Mouse (Mus musculus) right cerebral cortex, adult 2 months (tissue): ENCODE measurements around the gene Eln.

Source experiments
- DNase-seq, 2 experiments: peaks; one replicate each; pipeline ENCODE4 v3.0.0; 2021 to 2022; ENCODE audit warnings: low spot score in 2 of 2

Gene Eln

DNA sequence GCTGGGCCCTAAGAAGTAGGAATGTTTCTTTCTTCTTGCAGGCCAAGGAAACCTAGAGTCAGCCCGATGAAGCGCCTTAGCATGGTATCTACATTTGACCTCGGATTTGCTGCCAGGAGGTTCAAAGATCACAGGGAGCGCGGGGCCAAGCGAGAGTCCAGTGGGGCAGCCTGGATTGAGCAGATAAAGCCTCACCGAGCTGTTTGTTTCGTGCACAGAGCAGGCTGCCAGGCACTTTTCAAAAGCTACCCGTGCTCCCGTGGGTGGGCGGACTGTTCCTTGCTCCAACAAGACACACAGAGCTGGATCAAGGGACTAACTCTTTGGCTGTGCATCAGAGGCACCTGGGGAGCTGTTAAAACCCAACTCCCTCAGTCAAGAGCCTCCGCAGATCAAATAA, 3.1 kb downstream of the Eln start:
- no peak for DNase-seq

GRCm38 (mm10) chr5:134742221-134742795, 4.8 kb downstream of the Eln start:
- no peak for DNase-seq

DNA sequence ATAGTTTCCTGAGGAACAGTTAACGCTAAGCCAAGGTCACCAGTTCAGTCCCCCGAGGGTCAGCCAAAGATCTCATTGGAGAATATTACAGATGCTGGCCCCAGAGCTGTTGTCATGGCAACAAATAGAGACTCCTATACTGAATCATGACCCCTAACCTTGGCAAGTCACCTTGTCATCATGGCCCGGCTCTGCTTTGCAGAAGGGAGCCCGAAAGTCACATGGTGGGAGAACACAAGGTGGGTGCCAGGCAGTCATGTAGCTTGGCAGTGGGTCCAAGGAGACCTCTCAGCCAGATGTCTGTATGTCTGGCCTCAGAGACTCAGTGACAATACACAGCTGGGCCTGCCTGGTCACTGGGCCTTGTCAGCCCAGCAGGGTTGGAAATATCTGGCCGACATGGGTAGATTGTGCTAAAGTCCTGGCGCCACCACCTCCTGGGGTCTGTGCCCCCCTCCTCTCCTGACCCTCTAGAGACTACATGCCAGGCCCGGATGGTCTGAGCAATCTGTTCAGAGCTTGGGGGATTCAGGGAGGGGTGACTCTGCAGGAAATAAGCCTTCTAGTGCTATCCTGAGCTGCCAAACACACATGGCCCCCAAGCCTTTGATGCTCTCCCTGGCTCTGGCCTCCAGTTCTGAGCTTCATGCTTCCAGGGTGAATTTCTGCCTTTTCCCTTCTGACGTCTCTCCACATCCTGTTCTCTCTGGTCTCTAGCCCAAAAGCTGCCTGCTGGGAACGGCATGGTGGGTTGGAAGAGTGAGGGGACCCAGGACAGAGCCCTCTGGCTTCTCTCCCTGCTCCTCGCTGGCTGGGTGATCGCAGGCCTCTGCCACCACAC, 6.4 kb downstream of the Eln start:
- DNase-seq = no peak

DNA sequence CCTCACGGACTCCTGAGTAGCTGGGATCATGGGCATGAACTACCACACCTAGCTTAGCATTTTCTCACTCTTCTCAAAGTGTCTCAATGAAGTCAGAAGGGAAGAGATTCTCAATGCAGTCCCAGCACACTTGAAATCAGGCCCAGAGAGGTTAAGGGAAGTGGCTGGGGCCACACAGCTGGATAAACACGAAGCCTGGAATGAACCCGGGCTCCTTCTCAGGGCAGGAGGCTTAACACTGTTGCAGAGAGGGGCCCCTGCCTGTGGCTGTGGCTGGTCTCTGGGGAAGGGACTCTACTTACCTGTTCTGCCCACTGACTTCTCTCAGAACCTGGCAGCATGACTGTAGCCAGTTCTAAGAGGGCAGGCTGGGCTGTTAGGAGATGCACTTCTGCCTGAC, 7.2 kb downstream of the Eln start:
- DNase-seq = no peak

DNA sequence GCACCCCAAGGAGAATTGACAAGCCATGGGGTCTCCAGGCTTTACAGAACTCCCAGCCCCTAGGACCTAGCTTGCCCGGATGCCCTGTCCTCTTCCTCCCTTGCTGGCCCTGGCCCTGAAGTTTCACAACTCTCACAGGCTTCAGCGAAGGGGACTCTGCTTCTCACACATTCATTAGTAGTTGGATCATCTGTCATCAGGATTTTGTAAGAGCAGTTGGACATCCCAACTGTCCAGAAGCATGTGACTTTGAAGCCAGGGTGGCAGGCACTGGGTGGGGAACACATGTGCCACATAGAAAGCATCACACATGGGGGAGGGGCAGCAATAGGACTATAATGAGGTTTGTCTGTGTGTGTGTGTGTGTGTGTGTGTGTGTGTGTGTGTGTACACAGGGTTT, 12.2 kb downstream of the Eln start:
- no peak for DNase-seq

DNA sequence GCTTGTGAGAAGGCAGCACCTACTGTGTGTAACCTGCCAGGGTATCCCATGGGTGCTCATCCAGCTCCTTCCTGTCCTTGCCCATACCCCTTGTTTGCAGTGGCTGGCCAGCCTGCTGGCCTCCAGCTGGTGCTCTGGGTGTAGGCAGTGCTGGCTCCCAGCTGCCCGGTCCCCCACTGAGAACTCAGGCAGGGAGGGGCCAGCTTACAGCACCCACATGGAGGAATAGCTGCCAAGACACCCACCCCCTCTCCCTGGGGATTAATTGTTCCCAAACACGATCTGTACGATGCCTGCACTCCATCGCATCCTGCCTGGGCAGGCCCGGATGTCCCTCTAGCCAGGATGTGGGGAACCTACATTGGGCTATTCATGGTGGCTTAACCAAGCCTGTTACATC, 13.1 kb downstream of the Eln start:
- peak; percentile 12 to 36 for DNase-seq

GRCm38 (mm10) chr5:134733241-134733640, 13.9 kb downstream of the Eln start:
- DNase-seq = no peak

- no peak for DNase-seq
These were observed 18.0 kb downstream of the Eln start for GRCm38 (mm10) chr5:134729124-134729523.

DNA sequence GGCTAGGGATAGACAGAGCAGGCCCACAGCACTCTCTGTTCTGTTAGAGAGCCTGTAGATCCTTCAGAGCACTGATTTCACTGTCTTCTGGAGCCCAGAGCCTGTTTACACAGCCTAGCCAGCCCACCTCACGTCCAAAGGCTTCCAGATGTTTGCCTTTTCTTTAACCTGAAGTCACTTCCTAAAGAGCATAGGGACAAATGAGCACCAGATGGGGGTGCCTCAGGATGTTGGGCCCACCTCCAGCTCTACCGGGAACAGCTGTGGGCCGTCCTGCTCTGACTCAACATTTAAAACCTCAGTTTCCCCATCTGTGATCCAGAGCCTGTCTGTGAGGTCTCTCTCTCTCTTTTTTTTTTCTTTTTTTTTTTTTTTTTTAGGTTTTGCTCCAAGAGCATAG, 18.6 kb downstream of the Eln start:
- DNase-seq = no peak

- no peak for DNase-seq
These were observed 20.0 kb downstream of the Eln start for GRCm38 (mm10) chr5:134727001-134727639.

DNA sequence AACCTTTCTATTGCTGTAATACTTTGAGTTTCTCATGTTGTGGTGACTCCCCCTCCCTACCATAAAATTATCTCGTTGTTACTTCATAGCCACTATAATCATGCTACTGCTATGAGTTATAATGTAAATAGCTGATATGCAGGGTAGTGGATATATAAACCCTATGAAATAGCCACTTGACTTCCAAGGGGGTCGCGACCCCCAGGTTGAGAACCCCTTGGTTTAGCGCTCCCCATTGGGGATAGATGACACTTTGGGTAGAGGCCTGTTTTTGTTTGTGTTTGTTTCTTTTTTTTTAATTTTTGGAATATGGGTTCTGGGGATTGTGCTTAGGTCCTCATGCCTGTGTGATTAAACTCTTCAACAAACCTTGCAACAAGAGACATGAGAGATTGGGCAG, 21.8 kb downstream of the Eln start:
- DNase-seq = no peak

DNA sequence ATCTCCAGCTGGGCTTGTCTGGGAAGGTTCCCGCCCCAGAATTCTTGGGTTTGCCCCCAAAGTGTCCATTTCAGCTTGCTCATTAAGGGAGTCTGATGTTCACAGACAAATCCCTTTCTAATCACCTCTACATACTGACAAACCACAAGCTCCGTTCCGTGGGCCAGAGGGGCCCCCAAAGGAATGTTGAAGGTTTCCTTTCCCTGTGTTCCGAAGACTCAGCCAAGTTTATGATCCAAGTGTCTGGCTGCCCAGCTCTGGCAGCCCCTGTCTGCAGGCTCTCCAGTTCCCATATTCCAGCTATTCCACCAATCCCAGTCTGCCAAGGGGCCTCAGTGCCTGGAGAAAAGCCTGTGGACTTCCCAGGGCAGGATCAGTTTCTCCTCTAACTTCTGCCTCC, 27.1 kb downstream of the Eln start:
- DNase-seq = no peak

DNA sequence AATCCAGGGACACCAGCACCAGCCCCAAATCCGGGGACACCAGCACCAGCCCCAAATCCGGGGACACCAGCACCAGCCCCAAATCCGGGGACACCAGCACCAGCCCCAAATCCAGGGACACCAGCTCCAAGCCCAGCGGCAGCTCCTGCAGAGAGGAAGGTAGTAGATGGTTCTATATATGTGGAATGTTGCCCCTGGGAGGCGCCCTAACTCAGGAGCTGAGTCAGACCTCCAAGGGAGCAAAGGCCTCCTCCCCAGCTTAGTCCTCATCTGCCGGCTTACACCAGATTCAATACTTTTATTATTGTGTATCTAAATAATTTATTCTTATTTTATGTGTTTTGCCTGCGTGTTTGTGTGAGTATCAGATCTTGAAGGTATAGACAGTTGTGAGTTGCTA, 36.0 kb downstream of the Eln start:
- DNase-seq = no peak

DNA sequence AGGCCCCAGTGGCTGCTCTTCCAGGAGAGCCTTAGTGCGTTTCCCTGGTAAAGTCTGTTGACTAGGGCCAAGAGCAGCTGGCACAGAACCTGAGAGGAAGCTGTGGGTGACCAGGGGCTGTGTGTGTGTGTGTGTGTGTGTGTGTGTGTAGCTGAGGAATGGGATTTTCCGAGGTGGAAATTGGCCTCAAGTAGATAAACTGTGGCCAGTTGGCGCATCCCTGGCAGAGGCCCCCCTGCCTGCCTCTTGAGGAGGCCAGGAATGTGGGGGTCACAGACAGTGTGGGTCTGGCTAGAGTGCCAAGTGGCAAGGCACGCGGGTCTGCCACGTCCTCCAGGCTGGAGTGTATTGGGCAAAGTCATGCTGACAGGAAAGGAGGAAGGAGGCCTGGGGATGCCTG, 37.8 kb downstream of the Eln start:
- no peak for DNase-seq

- DNase-seq = peak; percentile 79 to 88
These were observed 43.0 kb downstream of the Eln start for GRCm38 (mm10) chr5:134704157-134704556.

GRCm38 (mm10) chr5:134695539-134695938, 51.6 kb downstream of the Eln start:
- no peak for DNase-seq

DNA sequence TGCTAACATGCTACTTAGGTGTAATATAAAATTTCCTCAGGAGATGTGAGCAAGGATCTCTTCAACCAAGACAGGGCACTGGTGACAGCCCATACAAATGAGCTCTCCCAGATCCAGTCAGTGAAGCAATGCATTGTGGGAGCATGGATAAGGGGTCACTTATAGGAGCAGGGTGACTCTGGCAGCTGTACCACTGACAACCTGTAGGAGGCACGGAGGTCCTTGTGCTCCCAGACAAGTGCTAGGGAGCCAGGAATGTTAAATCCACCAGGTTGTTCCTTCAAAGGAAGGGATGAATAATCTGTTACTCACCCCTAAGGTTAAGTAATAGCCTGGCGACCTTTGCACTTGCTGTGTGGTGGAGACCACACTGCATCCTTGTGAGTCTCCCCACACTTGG, 52.0 kb downstream of the Eln start:
- DNase-seq = no peak

- DNase-seq = no peak
These were observed 54.4 kb downstream of the Eln start for GRCm38 (mm10) chr5:134692704-134693103.

- peak; percentile 98 to 99 for DNase-seq
These were observed 58.3 kb downstream of the Eln start for GRCm38 (mm10) chr5:134688718-134689284.

GRCm38 (mm10) chr5:134688086-134688717, 58.9 kb downstream of the Eln start, which contains the start of gene Limk1:
Gene Limk1, minus strand, starts transcription at chr5:134688598.
- no peak for DNase-seq

DNA sequence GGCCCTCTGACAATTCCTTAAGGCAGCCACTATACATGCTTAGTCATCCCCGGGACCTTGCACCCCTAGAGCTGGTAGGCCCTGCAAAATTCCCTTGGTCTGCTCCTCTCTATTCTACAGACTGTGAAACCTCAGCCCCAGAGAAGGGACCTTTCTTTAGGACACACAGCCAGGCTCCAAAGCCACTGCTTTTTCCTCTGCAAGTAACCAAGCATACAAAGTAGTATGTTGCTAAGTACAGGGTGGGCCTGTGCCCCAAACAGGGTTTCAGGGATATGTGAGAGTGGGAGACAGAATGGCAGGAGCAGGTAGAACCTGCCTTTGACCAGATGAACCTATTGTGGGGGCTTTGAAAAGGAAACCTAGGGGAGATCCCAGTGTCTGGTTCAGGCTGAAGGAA, 59.9 kb downstream of the Eln start:
- DNase-seq = no peak

DNA sequence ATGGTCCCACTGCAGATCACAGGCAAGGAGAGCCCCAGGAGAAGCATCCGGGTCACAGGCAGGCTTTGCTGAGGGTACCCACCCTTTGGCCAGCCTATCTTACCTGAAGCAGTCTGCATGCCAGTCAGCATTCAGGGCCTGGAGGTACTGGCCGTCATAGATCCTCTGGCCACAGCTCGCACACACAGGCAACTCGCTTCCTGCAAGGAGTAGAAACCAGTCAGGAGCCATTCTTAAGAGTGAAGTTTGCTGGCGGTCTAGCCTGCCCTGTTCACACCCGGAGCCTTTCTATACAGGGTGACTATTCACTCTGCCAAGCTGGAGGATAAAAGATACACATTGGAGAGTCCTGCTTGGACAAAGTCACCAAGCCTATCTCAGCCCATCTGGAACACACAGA, 60.6 kb downstream of the Eln start:
- no peak for DNase-seq
